Mouse (Mus musculus) limb, embryonic 14.5 days (tissue): ENCODE measurements around the gene Hnrnpd. TPM values are rescaled to one million over a fixed set of nuclear protein-coding genes. Genes with fewer than 3 reads are reported as not detected.

Experiments used
- ATAC-seq: fragments of 200-750 bp; cut with Nextera tagmentation; 2 replicates; pipeline ENCODE4 v1.8.0; 2017; ENCODE audit warnings: low read depth, moderate number of reproducible peaks, moderate TSS enrichment; ENCODE audit not compliant: low FRiP score
- DNase-seq: peaks from one replicate; pipeline ENCODE4 v3.0.0-alpha.2; 2015; ENCODE audit warnings: low spot score
- H3K27ac ChIP-seq: fragments of 300-500 bp; sonication (generic); replicated peaks from 2 replicates; pipeline ENCODE4 v1.5.1; 2014; ENCODE audit warnings: low read depth, mild to moderate bottlenecking, low read length, moderate library complexity, mixed read lengths
- H3K27me3 ChIP-seq: fragments of 300-500 bp; sonication (generic); 2 replicates; pipeline ENCODE4 v1.6.1; 2014; ENCODE audit warnings: low read length, mixed read lengths; ENCODE audit not compliant: control insufficient read depth, insufficient read depth
- H3K36me3 ChIP-seq: fragments of 300-500 bp; sonication (generic); 2 replicates; pipeline ENCODE4 v1.6.1; 2014; ENCODE audit warnings: mild to moderate bottlenecking, low read length, moderate library complexity, mixed read lengths; ENCODE audit not compliant: control insufficient read depth, insufficient read depth
- H3K4me1 ChIP-seq: fragments of 300-500 bp; sonication (generic); 2 replicates; pipeline ENCODE4 v1.6.1; 2014; ENCODE audit warnings: antibody characterized with exemption, low read length, mixed read lengths; ENCODE audit not compliant: control insufficient read depth, insufficient read depth
- H3K4me2 ChIP-seq: fragments of 300-500 bp; sonication (generic); replicated peaks from 2 replicates; pipeline ENCODE4 v1.6.1; 2014; ENCODE audit warnings: low read depth, mild to moderate bottlenecking, low read length, moderate library complexity; ENCODE audit not compliant: severe bottlenecking
- H3K4me3 ChIP-seq: fragments of 300-500 bp; sonication (generic); replicated peaks from 2 replicates; pipeline ENCODE4 v1.5.1; 2014; ENCODE audit warnings: low read length
- H3K9ac ChIP-seq: fragments of 300-500 bp; sonication (generic); 2 replicates; pipeline ENCODE4 v1.6.1; 2014; ENCODE audit warnings: mild to moderate bottlenecking, low read depth, low read length, moderate library complexity; ENCODE audit not compliant: severe bottlenecking
- H3K9me3 ChIP-seq: fragments of 300-500 bp; sonication (generic); 2 replicates; pipeline ENCODE4 v1.6.1; 2016; ENCODE audit warnings: low read length; ENCODE audit not compliant: control insufficient read depth
- POLR2A ChIP-seq: fragments of 200-500 bp; IDR thresholded peaks from 2 replicates; pipeline ENCODE4 v1.8.0; 2012; ENCODE audit warnings: inconsistent platforms, mild to moderate bottlenecking, moderate library complexity, borderline replicate concordance; ENCODE audit not compliant: insufficient read depth, insufficient read length; ENCODE audit errors: extremely low read depth
- WGBS: fragments of 180-500 bp; shearing (Covaris S2); extraction: QIAGEN DNeasy Blood & Tissue Kit; methylation state at CpG from one replicate; pipeline ENCODE4 v1.1.7; 2014; 5-methylcytosine and 5-hydroxymethylcytosine counted together
- polyA plus RNA-seq, 2 experiments: library from polyadenylated mRNA; depleted of rRNA in 1 of 2; stranded (reverse) in 1 of 2; unstranded in 1 of 2; fragments of >200 nt; fragmentation: Nextera tagmentation in 1 of 2; extraction: Ambion mirVana in 1 of 2; gene quantifications; 2 replicates each; pipeline versions ENCODE4 v1.2.1 to v1.2.3; 2012 to 2014

Gene Hnrnpd
- polyA plus RNA-seq, 2 experiments = 168 to 369 TPM

GRCm38 (mm10) chr5:100008485-100008884 is 29.7 kb upstream of the Hnrnpd start:
- TF ChIP-seq POLR2A = no peak
- DNase-seq = no peak
- Histone ChIP-seq H3K4me1 (no peaks in the 10 kb centered on the region), H3K9ac (no peak overlapping the region), H3K9me3 (no peaks in the 10 kb centered on the region), H3K27me3 (no peaks in the 10 kb centered on the region), H3K27ac (no peak overlapping the region), H3K4me3 (no peak overlapping the region), H3K36me3 (no peaks in the 10 kb centered on the region), H3K4me2 (no peak overlapping the region)
- ATAC-seq = no peak
- 59% methylated on average over 3 of the region's 3 CpGs for WGBS

- 79% methylated on average over 4 of the region's 4 CpGs for WGBS
- no peak for TF ChIP-seq POLR2A
- no peaks in the 10 kb centered on the region for H3K27me3 ChIP-seq
- H3K4me2 ChIP-seq = no peak overlapping the region
- no peak overlapping the region for H3K4me3 ChIP-seq
- ATAC-seq (no peak), DNase-seq (no peak)
- H3K9ac ChIP-seq = no peak overlapping the region
- H3K4me1 ChIP-seq = no peaks in the 10 kb centered on the region
- no peaks in the 10 kb centered on the region for H3K36me3 ChIP-seq
- no peaks in the 10 kb centered on the region for H3K9me3 ChIP-seq
- no peak overlapping the region for H3K27ac ChIP-seq
Observed at GRCm38 (mm10) chr5:100007040-100007375, 28.3 kb upstream of the Hnrnpd start.

GRCm38 (mm10) chr5:100006324-100007039 is 27.7 kb upstream of the Hnrnpd start:
- 86% methylated on average over 4 of the region's 4 CpGs for WGBS
- Histone ChIP-seq H3K4me2 (no peak overlapping the region), H3K36me3 (no peaks in the 10 kb centered on the region), H3K4me3 (no peak overlapping the region), H3K4me1 (no peaks in the 10 kb centered on the region), H3K27ac (no peak overlapping the region), H3K27me3 (no peaks in the 10 kb centered on the region), H3K9ac (no peak overlapping the region), H3K9me3 (no peaks in the 10 kb centered on the region)
- DNase-seq = no peak
- ATAC-seq = no peak
- TF ChIP-seq POLR2A = no peak

DNA sequence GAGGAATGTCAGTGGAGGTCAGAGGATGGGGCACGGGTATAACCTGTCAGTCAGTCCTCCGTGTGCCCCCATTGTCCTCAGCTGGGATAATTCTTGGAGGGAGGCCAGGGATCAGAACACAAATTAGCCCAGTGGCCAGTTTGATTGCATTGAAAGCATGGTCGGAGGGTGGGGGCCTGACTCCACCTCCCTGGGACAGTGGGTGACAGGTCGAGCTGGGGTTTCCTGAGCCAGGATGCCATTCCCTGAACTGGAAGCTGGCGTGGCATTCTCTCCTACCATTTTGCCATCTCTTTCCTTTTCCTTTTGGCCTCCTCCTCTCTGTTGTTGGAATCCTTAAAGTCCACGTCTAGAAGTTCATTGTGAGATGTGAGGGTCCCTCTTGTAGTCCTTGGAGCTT is 27.2 kb upstream of the Hnrnpd start:
- H3K4me3 ChIP-seq = no peak overlapping the region
- TF ChIP-seq POLR2A = no peak

GRCm38 (mm10) chr5:100005431-100005830 is 26.7 kb upstream of the Hnrnpd start:
- H3K27me3 ChIP-seq = no peaks in the 10 kb centered on the region

More for the DNA sequence above, 27.2 kb upstream of the Hnrnpd start:
- no peak overlapping the region for H3K4me2 ChIP-seq
- H3K36me3 ChIP-seq = no peaks in the 10 kb centered on the region
- no peaks in the 10 kb centered on the region for H3K4me1 ChIP-seq
- WGBS = 86% methylated on average over 6 of the region's 6 CpGs
- H3K9ac ChIP-seq = no peak overlapping the region
- no peaks in the 10 kb centered on the region for H3K9me3 ChIP-seq
- DNase-seq (no peak), ATAC-seq (no peak)
- no peak overlapping the region for H3K27ac ChIP-seq
- no peaks in the 10 kb centered on the region for H3K27me3 ChIP-seq

More at GRCm38 (mm10) chr5:100005431-100005830, 26.7 kb upstream of the Hnrnpd start:
- Histone ChIP-seq H3K36me3 (no peaks in the 10 kb centered on the region), H3K27ac (no peak overlapping the region), H3K4me3 (no peak overlapping the region), H3K4me1 (no peaks in the 10 kb centered on the region), H3K9ac (no peak overlapping the region), H3K9me3 (no peaks in the 10 kb centered on the region), H3K4me2 (no peak overlapping the region)
- DNase-seq (no peak), ATAC-seq (no peak)
- TF ChIP-seq POLR2A = no peak
- WGBS = 77% methylated on average over 3 of the region's 3 CpGs
